Mouse (Mus musculus): ENCODE measurements around the gene Cd101.

DNA sequence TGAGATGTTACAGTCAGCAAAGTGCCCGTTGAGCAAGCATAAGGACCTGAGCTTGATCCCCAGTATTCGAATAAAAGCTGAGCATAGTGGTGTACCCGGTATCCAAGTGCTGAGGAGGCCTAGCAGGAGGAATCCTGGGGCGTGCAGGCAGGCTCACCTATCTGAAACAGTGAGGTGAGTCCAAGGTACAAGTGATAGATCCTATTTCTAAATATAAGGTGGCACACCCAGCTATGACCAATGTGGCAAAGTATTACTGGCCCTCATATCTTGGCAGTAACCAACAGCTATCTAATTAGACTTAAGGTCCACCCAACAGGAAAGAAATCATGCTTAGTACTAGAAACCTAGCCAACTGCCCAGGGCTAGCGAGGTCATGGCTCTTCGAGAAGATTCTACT is 6.4 kb downstream of the Cd101 start:
- TF ChIP-seq POLR2A (IDR thresholded peaks at IDR 0.05; ENCODE audit: low read depth, low read length) (no peak), CTCF (IDR thresholded peaks at IDR 0.05; ENCODE audit: extremely low read depth, insufficient read depth, insufficient read length, insufficient replicate concordance) (no peak)

All from spleen, adult 2 months (tissue).